Mouse (Mus musculus): ENCODE measurements around the gene Slc15a1. TPM values are rescaled to one million over a fixed set of nuclear protein-coding genes. Genes with fewer than 3 reads are reported as not detected.

Slc15a1 gene
- polyA plus RNA-seq (2015; fragmentation: Nextera tagmentation; extraction: Ambion mirVana), result not detected in 2 replicates

- Histone ChIP-seq H3K36me3 (replicated peaks) (no peaks in the 10 kb centered on the region), H3K27ac (replicated peaks) (no peak within 1 kb of the TSS), H3K4me2 (peak within 1 kb of the TSS; percentile 35), H3K4me1 (replicated peaks) (0 out of 2 replicates have a peak, but pooled peaks cover 2% of the 10 kb centered on the region), H3K4me3 (replicated peaks) (no peak within 1 kb of the TSS), H3K27me3 (peaks cover 44% of the 10 kb centered on the region), H3K9ac (no peak within 1 kb of the TSS), H3K9me3 (replicated peaks) (no peaks in the 10 kb centered on the region)
- no peak for ATAC-seq (ENCODE audit: insufficient read depth)
- WGBS (ENCODE audit: insufficient replicate concordance), result 10% methylated on average over 33 of the region's 33 CpGs
Observed at GRCm38 (mm10) chr14:121504781-121505484, at the start of gene Slc15a1. Gene Slc15a1 (minus strand): TSS chr14:121505252.

GRCm38 (mm10) chr14:121553785-121554184, 48.7 kb upstream of the Slc15a1 start:
- Histone ChIP-seq H3K27ac (replicated peaks) (no peak overlapping the region), H3K9ac (no peak overlapping the region), H3K9me3 (replicated peaks) (no peaks in the 10 kb centered on the region), H3K36me3 (replicated peaks) (no peaks in the 10 kb centered on the region), H3K27me3 (no peaks in the 10 kb centered on the region), H3K4me3 (replicated peaks) (no peak overlapping the region), H3K4me2 (no peak overlapping the region), H3K4me1 (replicated peaks) (no peaks in the 10 kb centered on the region)
- ATAC-seq (ENCODE audit: insufficient read depth), result no peak

- H3K27ac ChIP-seq (replicated peaks), result no peak overlapping the region
- H3K4me3 ChIP-seq (replicated peaks), result no peak overlapping the region
- no peaks in the 10 kb centered on the region for H3K36me3 ChIP-seq (replicated peaks)
- H3K4me1 ChIP-seq (replicated peaks), result no peaks in the 10 kb centered on the region
- H3K9me3 ChIP-seq (replicated peaks), result no peaks in the 10 kb centered on the region
- H3K4me2 ChIP-seq, result no peak overlapping the region
- WGBS (ENCODE audit: insufficient replicate concordance), result 68% methylated on average over 5 of the region's 5 CpGs
- no peak for ATAC-seq (ENCODE audit: insufficient read depth)
- no peak overlapping the region for H3K9ac ChIP-seq
- no peaks in the 10 kb centered on the region for H3K27me3 ChIP-seq
Observed at GRCm38 (mm10) chr14:121552586-121552985, 47.5 kb upstream of the Slc15a1 start.

- no peak overlapping the region for H3K9ac ChIP-seq
- no peaks in the 10 kb centered on the region for H3K27me3 ChIP-seq
- no peak overlapping the region for H3K4me3 ChIP-seq (replicated peaks)
- H3K9me3 ChIP-seq (replicated peaks), result no peaks in the 10 kb centered on the region
- H3K4me2 ChIP-seq, result no peak overlapping the region
- H3K36me3 ChIP-seq (replicated peaks), result no peaks in the 10 kb centered on the region
- 50% methylated on average over 6 of the region's 6 CpGs for WGBS (ENCODE audit: insufficient replicate concordance)
- no peaks in the 10 kb centered on the region for H3K4me1 ChIP-seq (replicated peaks)
- H3K27ac ChIP-seq (replicated peaks), result no peak overlapping the region
- ATAC-seq (ENCODE audit: insufficient read depth), result no peak
Observed at GRCm38 (mm10) chr14:121549834-121550233, 44.8 kb upstream of the Slc15a1 start.

- Histone ChIP-seq H3K9me3 (replicated peaks) (no peaks in the 10 kb centered on the region), H3K36me3 (replicated peaks) (no peaks in the 10 kb centered on the region), H3K27ac (replicated peaks) (no peak overlapping the region), H3K9ac (no peak overlapping the region), H3K4me2 (no peak overlapping the region), H3K27me3 (no peaks in the 10 kb centered on the region), H3K4me1 (replicated peaks) (no peaks in the 10 kb centered on the region), H3K4me3 (replicated peaks) (no peak overlapping the region)
- no peak for ATAC-seq (ENCODE audit: insufficient read depth)
- WGBS (ENCODE audit: insufficient replicate concordance), result 65% methylated on average over 7 of the region's 7 CpGs
Observed at GRCm38 (mm10) chr14:121547745-121548144, 42.7 kb upstream of the Slc15a1 start.

GRCm38 (mm10) chr14:121546621-121547020, 41.6 kb upstream of the Slc15a1 start:
- H3K4me2 ChIP-seq, result no peak overlapping the region
- no peak overlapping the region for H3K9ac ChIP-seq
- no peaks in the 10 kb centered on the region for H3K36me3 ChIP-seq (replicated peaks)
- H3K4me1 ChIP-seq (replicated peaks), result no peaks in the 10 kb centered on the region
- H3K4me3 ChIP-seq (replicated peaks), result no peak overlapping the region
- ATAC-seq (ENCODE audit: insufficient read depth), result no peak
- WGBS (ENCODE audit: insufficient replicate concordance), result 72% methylated on average over 5 of the region's 5 CpGs
- no peak overlapping the region for H3K27ac ChIP-seq (replicated peaks)
- H3K9me3 ChIP-seq (replicated peaks), result no peaks in the 10 kb centered on the region
- H3K27me3 ChIP-seq, result no peaks in the 10 kb centered on the region

GRCm38 (mm10) chr14:121545551-121546331, 40.7 kb upstream of the Slc15a1 start:
- no peaks in the 10 kb centered on the region for H3K36me3 ChIP-seq (replicated peaks)
- H3K27me3 ChIP-seq, result no peaks in the 10 kb centered on the region
- no peaks in the 10 kb centered on the region for H3K4me1 ChIP-seq (replicated peaks)
- no peak overlapping the region for H3K27ac ChIP-seq (replicated peaks)
- H3K9me3 ChIP-seq (replicated peaks), result no peaks in the 10 kb centered on the region
- 66% methylated on average over 14 of the region's 14 CpGs for WGBS (ENCODE audit: insufficient replicate concordance)
- no peak overlapping the region for H3K4me3 ChIP-seq (replicated peaks)
- no peak overlapping the region for H3K4me2 ChIP-seq
- H3K9ac ChIP-seq, result no peak overlapping the region
- no peak for ATAC-seq (ENCODE audit: insufficient read depth)

GRCm38 (mm10) chr14:121541262-121541661, 36.2 kb upstream of the Slc15a1 start:
- H3K27ac ChIP-seq (replicated peaks), result no peak overlapping the region
- no peaks in the 10 kb centered on the region for H3K4me1 ChIP-seq (replicated peaks)
- no peaks in the 10 kb centered on the region for H3K27me3 ChIP-seq
- no peaks in the 10 kb centered on the region for H3K36me3 ChIP-seq (replicated peaks)
- no peak overlapping the region for H3K9ac ChIP-seq
- H3K4me3 ChIP-seq (replicated peaks), result no peak overlapping the region
- 68% methylated on average over 7 of the region's 7 CpGs for WGBS (ENCODE audit: insufficient replicate concordance)
- H3K4me2 ChIP-seq, result no peak overlapping the region
- H3K9me3 ChIP-seq (replicated peaks), result no peaks in the 10 kb centered on the region
- ATAC-seq (ENCODE audit: insufficient read depth), result no peak

GRCm38 (mm10) chr14:121534501-121534900, 29.4 kb upstream of the Slc15a1 start:
- Histone ChIP-seq H3K9ac (no peak overlapping the region), H3K4me1 (replicated peaks) (no peaks in the 10 kb centered on the region), H3K27me3 (no peaks in the 10 kb centered on the region), H3K36me3 (replicated peaks) (no peaks in the 10 kb centered on the region), H3K4me2 (no peak overlapping the region), H3K27ac (replicated peaks) (no peak overlapping the region), H3K9me3 (replicated peaks) (no peaks in the 10 kb centered on the region), H3K4me3 (replicated peaks) (no peak overlapping the region)
- ATAC-seq (ENCODE audit: insufficient read depth), result no peak
- WGBS (ENCODE audit: insufficient replicate concordance), result 56% methylated on average over 3 of the region's 3 CpGs

- Histone ChIP-seq H3K27me3 (no peaks in the 10 kb centered on the region), H3K27ac (replicated peaks) (no peak overlapping the region), H3K4me1 (replicated peaks) (no peaks in the 10 kb centered on the region), H3K4me3 (replicated peaks) (no peak overlapping the region), H3K9ac (no peak overlapping the region), H3K4me2 (no peak overlapping the region), H3K9me3 (replicated peaks) (no peaks in the 10 kb centered on the region), H3K36me3 (replicated peaks) (no peaks in the 10 kb centered on the region)
- WGBS (ENCODE audit: insufficient replicate concordance), result 57% methylated on average over 9 of the region's 9 CpGs
- ATAC-seq (ENCODE audit: insufficient read depth), result no peak
Observed at GRCm38 (mm10) chr14:121530853-121531252, 25.8 kb upstream of the Slc15a1 start.

GRCm38 (mm10) chr14:121527883-121528282, 22.8 kb upstream of the Slc15a1 start:
- Histone ChIP-seq H3K4me1 (replicated peaks) (no peaks in the 10 kb centered on the region), H3K36me3 (replicated peaks) (no peaks in the 10 kb centered on the region), H3K9ac (no peak overlapping the region), H3K9me3 (replicated peaks) (no peaks in the 10 kb centered on the region), H3K27ac (replicated peaks) (no peak overlapping the region), H3K27me3 (no peaks in the 10 kb centered on the region), H3K4me2 (no peak overlapping the region), H3K4me3 (replicated peaks) (no peak overlapping the region)
- no peak for ATAC-seq (ENCODE audit: insufficient read depth)
- WGBS (ENCODE audit: insufficient replicate concordance), result 57% methylated on average over 3 of the region's 3 CpGs

Data from liver, embryonic 15.5 days (tissue).